Mouse (Mus musculus): ENCODE data around the gene Adcyap1r1. TPM values are rescaled to one million over a fixed set of nuclear protein-coding genes. Genes with fewer than 3 reads are reported as not detected.

Gene Adcyap1r1
- polyA plus RNA-seq, 1 experiment from 2014 or later = 9.7 TPM

DNA sequence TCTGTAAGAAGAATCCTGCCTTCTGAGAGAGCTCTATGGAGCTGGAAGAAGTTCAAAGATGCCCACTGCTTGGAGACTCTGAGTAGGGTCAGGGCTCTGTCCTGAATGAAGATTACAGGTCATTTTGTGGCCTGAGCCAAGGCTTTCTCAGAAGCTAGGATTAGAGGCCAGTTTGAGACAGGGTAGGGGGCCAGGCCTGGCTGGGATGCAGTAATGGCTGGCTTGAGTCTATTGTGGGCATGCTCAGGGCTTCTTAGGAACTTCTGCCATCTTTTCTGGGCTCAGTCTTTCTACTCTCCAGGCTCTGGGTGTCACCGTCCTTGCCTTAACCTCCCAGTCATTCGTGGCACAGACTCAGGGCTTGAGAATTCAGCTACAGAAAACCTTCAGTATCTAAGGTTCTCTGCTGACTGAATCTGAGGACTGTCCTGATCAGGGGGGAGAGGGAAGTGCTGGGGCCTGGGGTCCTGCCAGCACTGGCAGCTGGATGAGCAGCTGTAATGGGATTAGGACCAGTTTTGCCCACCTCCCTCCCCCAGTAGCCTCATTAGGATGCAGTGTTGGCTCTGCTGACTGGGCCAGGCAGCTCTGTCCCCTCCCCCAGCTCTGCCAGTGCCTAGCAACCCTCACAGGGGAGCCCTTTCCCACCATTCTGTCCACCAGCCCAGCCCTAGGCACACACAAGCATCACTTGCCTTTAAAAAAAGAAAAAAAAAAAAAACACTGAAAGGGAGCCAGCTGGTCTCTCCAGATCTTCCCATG is 7.7 kb upstream of the Adcyap1r1 start:
- H3K9ac ChIP-seq (ENCODE audit: low read length) = no peak overlapping the region
- no peaks in the 10 kb centered on the region for H3K36me3 ChIP-seq (ENCODE audit: control insufficient read depth, insufficient read depth, low read length)
- whole genome bisulfite sequencing = 26% methylated on average over 2 of the region's 2 CpGs
- H3K27ac ChIP-seq (ENCODE audit: low read depth) = no peak overlapping the region
- no peaks in the 10 kb centered on the region for H3K9me3 ChIP-seq (ENCODE audit: control insufficient read depth, low read length)
- peaks cover 3% of the 10 kb centered on the region; the same call in 1 of the 2 replicates for H3K27me3 ChIP-seq (replicated peaks; ENCODE audit: control insufficient read depth, insufficient read depth, low read length)
- no peak overlapping the region for H3K4me3 ChIP-seq (ENCODE audit: low read depth, low read length)
- H3K4me2 ChIP-seq (ENCODE audit: low read length) = no peak overlapping the region
- ATAC-seq (replicated peaks; ENCODE audit: low FRiP score, low TSS enrichment, low read depth) = no peak
- H3K4me1 ChIP-seq (replicated peaks; ENCODE audit: control insufficient read depth, insufficient read depth, low read length) = no peaks in the 10 kb centered on the region
- DNase-seq (ENCODE audit: low spot score) = no peak

DNA sequence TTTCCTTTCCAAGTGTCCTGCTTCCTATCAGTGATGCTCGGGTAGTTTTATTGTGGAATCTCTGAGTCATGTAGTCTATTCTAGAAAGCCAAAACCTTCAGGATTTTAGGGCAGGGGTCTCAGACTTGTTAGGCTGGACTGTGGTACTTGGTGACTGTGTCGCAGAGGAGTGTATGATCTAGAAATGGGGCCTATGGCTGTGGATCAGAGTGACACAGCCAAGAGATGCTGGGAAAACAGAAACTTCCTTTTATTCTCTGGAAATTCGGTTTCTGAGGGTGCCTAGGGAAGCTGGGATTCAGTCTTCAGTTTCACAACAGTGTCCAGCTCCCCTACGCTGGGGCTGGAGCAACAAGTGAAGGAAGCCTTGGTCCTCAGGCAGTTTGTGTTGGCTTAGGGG is 7.1 kb upstream of the Adcyap1r1 start:
- Histone ChIP-seq H3K4me2 (ENCODE audit: low read length) (no peak overlapping the region), H3K4me3 (ENCODE audit: low read depth, low read length) (no peak overlapping the region), H3K36me3 (ENCODE audit: control insufficient read depth, insufficient read depth, low read length) (no peaks in the 10 kb centered on the region), H3K27me3 (replicated peaks; ENCODE audit: control insufficient read depth, insufficient read depth, low read length) (peaks cover 7% of the 10 kb centered on the region; the same call in 1 of the 2 replicates), H3K27ac (ENCODE audit: low read depth) (0 out of 2 replicates have a peak overlapping the region, but pooled peaks have one; percentile 9), H3K9me3 (ENCODE audit: control insufficient read depth, low read length) (no peaks in the 10 kb centered on the region), H3K4me1 (replicated peaks; ENCODE audit: control insufficient read depth, insufficient read depth, low read length) (no peaks in the 10 kb centered on the region), H3K9ac (ENCODE audit: low read length) (no peak overlapping the region)
- DNase-seq (ENCODE audit: low spot score) = no peak
- no peak for ATAC-seq (replicated peaks; ENCODE audit: low FRiP score, low TSS enrichment, low read depth)
- WGBS = 54% methylated on average over 4 of the region's 4 CpGs

DNA sequence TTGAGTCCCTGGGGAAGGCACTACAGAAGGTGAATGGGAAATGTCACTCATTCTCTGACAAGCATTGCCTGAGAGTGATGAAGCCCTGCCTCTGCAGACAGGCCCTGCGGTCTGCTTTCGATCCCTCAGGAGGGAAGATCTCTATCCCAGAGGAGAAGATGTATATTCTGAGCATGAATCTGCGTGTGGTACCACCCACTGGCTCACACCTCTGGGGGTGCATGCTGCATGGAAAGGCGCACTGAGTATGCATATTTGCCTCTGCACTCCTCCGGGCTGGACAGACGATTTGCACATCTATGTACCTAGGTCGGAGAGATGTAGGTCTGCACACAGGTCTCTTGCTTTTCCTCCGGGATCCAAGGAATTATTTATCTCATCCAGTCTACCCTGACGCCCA is 3.6 kb upstream of the Adcyap1r1 start:
- DNase-seq (ENCODE audit: low spot score) = no peak
- H3K9me3 ChIP-seq (ENCODE audit: control insufficient read depth, low read length) = no peaks in the 10 kb centered on the region
- no peak overlapping the region for H3K4me2 ChIP-seq (ENCODE audit: low read length)
- WGBS = 62% methylated on average over 9 of the region's 9 CpGs
- peaks cover 37% of the 10 kb centered on the region for H3K27me3 ChIP-seq (replicated peaks; ENCODE audit: control insufficient read depth, insufficient read depth, low read length)
- H3K9ac ChIP-seq (ENCODE audit: low read length) = no peak overlapping the region
- H3K36me3 ChIP-seq (ENCODE audit: control insufficient read depth, insufficient read depth, low read length) = no peaks in the 10 kb centered on the region
- H3K4me3 ChIP-seq (ENCODE audit: low read depth, low read length) = no peak overlapping the region
- ATAC-seq (replicated peaks; ENCODE audit: low FRiP score, low TSS enrichment, low read depth) = no peak
- no peak overlapping the region for H3K27ac ChIP-seq (ENCODE audit: low read depth)
- 0 out of 2 replicates have a peak, but pooled peaks cover 3% of the 10 kb centered on the region for H3K4me1 ChIP-seq (replicated peaks; ENCODE audit: control insufficient read depth, insufficient read depth, low read length)

DNA sequence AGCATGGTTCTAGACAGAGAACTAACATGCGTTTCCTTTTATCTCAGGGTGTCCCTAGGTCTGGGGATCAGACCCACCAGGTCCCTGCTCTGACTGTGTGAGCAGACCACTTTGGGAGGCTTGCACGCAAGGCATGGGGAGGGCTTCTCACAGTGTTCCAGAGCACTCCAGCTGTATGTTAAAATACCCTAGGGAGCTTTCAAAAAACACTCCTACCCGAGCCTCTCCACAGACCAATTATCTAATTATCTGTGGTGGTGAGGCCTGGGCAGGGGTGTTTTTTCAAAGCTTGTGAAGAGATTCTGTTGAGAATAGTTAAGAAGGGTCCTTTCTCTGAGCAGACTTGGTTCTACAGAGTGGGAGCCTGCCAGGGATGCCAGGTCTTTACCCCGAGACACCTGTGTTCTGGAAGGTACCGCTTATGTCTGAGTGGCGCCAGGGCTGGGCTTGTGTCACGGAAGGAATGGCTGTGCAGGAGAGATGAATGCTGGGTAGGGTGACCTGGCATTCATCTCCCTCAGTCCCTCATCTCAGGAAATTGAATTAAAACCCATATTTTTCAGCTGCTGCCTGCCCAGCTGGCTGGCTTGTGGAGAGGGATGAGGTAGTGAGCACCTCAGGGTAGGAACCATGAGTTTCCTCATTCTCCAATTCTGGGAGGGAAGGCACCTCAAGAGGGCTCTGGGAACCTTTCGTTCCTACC is 2.7 kb upstream of the Adcyap1r1 start:
- Histone ChIP-seq H3K27me3 (replicated peaks; ENCODE audit: control insufficient read depth, insufficient read depth, low read length) (peaks cover 42% of the 10 kb centered on the region), H3K9me3 (ENCODE audit: control insufficient read depth, low read length) (no peaks in the 10 kb centered on the region), H3K36me3 (ENCODE audit: control insufficient read depth, insufficient read depth, low read length) (no peaks in the 10 kb centered on the region), H3K4me3 (ENCODE audit: low read depth, low read length) (no peak overlapping the region), H3K27ac (ENCODE audit: low read depth) (no peak overlapping the region; the same call in 1 of the 2 replicates), H3K9ac (ENCODE audit: low read length) (no peak overlapping the region), H3K4me1 (replicated peaks; ENCODE audit: control insufficient read depth, insufficient read depth, low read length) (peaks cover 8% of the 10 kb centered on the region; the same call in 1 of the 2 replicates), H3K4me2 (ENCODE audit: low read length) (no peak overlapping the region)
- no peak for DNase-seq (ENCODE audit: low spot score)
- 74% methylated on average over 8 of the region's 8 CpGs for WGBS
- ATAC-seq (replicated peaks; ENCODE audit: low FRiP score, low TSS enrichment, low read depth) = no peak

DNA sequence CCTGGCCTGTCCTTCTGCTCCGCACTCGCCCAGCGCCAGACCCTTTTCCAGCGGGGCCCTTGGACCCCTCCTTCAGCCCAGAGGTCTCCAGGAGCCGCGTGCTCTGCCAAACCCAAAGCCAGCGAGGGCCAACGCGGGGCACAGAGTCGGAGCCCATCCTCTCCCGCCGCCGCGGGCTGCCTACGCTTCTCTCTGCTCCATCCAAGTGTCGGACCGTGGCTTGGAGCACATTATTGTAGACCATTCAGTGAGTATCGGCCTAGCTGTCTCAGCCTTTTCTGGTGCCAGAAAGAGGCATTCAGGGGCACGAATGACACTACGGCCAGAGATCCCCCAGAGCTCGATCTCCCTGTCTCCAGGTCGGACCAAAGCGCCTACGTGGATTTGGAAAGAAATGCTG is 603 bp downstream of the Adcyap1r1 start:
- peak overlapping the region; percentile 55 for H3K4me3 ChIP-seq (ENCODE audit: low read depth, low read length)
- H3K9ac ChIP-seq (ENCODE audit: low read length) = peak overlapping the region; percentile 48
- H3K36me3 ChIP-seq (ENCODE audit: control insufficient read depth, insufficient read depth, low read length) = no peaks in the 10 kb centered on the region
- ATAC-seq (replicated peaks; ENCODE audit: low FRiP score, low TSS enrichment, low read depth) (no peak; the same call in 1 of the 2 replicates), DNase-seq (ENCODE audit: low spot score) (no peak)
- H3K27ac ChIP-seq (ENCODE audit: low read depth) = peak overlapping the region; percentile 33; the same call in 1 of the 2 replicates
- H3K27me3 ChIP-seq (replicated peaks; ENCODE audit: control insufficient read depth, insufficient read depth, low read length) = peaks cover 42% of the 10 kb centered on the region
- no peaks in the 10 kb centered on the region for H3K9me3 ChIP-seq (ENCODE audit: control insufficient read depth, low read length)
- peak overlapping the region; percentile 81 for H3K4me2 ChIP-seq (ENCODE audit: low read length)
- peaks cover 8% of the 10 kb centered on the region; the same call in 1 of the 2 replicates for H3K4me1 ChIP-seq (replicated peaks; ENCODE audit: control insufficient read depth, insufficient read depth, low read length)
- 1% methylated on average over 24 of the region's 24 CpGs for WGBS

DNA sequence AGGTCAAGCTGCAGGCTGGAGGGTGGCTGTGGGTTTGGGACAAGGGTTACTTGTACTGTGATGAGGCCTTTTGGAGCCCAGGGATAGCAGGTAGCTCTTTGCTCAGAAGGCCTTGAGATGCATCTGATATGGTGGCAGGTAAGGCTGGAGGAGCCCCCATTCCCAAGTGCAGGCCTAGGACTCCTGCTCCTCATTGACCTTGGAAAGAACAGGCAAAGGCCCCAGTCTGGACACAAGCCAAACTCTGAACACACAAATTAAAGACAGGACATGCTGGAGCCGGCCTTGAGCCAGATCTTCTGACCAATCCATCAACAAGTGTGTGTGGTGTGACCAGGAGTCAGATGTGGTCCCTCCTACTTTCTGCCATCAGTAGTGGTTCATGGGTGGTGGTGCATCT is 1.8 kb downstream of the Adcyap1r1 start:
- peak overlapping the region; percentile 55; the same call in 1 of the 2 replicates for H3K4me3 ChIP-seq (ENCODE audit: low read depth, low read length)
- no peak for DNase-seq (ENCODE audit: low spot score)
- WGBS = 29% methylated on average over 1 of the region's 1 CpGs
- no peaks in the 10 kb centered on the region for H3K9me3 ChIP-seq (ENCODE audit: control insufficient read depth, low read length)
- no peak overlapping the region for H3K27ac ChIP-seq (ENCODE audit: low read depth)
- no peak for ATAC-seq (replicated peaks; ENCODE audit: low FRiP score, low TSS enrichment, low read depth)
- H3K9ac ChIP-seq (ENCODE audit: low read length) = no peak overlapping the region
- no peaks in the 10 kb centered on the region for H3K36me3 ChIP-seq (ENCODE audit: control insufficient read depth, insufficient read depth, low read length)
- peaks cover 42% of the 10 kb centered on the region for H3K27me3 ChIP-seq (replicated peaks; ENCODE audit: control insufficient read depth, insufficient read depth, low read length)
- H3K4me2 ChIP-seq (ENCODE audit: low read length) = peak overlapping the region; percentile 81
- H3K4me1 ChIP-seq (replicated peaks; ENCODE audit: control insufficient read depth, insufficient read depth, low read length) = peaks cover 8% of the 10 kb centered on the region; the same call in 1 of the 2 replicates

DNA sequence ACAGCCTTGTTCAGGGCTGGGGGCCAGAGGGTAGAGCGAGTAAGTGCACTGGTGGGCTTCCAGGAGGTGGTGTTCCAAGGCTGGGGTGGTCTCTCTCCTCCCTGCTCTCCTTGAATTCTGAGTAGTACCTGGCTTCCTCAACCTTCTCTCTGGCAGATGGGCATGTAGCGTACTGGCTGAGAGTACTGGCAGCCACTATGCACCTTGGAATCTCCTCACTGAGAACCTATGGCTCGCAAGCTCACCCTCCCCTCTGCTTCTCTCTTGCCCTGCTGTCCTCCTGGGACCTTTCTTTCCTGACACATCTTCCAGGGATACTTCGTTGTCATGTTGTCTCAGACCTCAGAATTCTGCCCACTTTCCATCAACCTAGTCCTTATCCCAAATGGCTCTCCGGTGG is 3.9 kb downstream of the Adcyap1r1 start:
- no peak for ATAC-seq (replicated peaks; ENCODE audit: low FRiP score, low TSS enrichment, low read depth)

DNA sequence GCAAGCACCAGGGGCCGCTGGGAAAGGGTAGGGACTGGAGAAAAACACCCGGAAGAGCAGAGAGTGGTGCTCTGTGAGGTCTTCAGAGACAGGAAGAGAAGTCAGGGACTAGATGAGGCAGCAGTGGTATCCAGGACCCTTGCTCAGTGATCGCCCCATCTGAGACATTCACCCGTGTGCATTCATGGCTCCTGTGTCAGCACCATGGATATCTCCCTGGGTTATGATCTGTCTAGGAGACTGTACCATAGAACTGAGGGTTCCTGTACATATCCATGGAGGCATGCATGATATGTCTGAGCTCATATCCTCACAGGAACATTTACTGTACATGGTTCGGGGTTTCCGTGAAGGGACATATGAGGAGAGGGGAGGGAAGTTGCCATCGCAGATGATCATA is 5.9 kb downstream of the Adcyap1r1 start:
- 70% methylated on average over 7 of the region's 7 CpGs for WGBS
- Histone ChIP-seq H3K4me2 (ENCODE audit: low read length) (no peak overlapping the region), H3K36me3 (ENCODE audit: control insufficient read depth, insufficient read depth, low read length) (no peaks in the 10 kb centered on the region), H3K4me3 (ENCODE audit: low read depth, low read length) (no peak overlapping the region), H3K4me1 (replicated peaks; ENCODE audit: control insufficient read depth, insufficient read depth, low read length) (peaks cover 8% of the 10 kb centered on the region; the same call in 1 of the 2 replicates), H3K27me3 (replicated peaks; ENCODE audit: control insufficient read depth, insufficient read depth, low read length) (peaks cover 9% of the 10 kb centered on the region), H3K27ac (ENCODE audit: low read depth) (no peak overlapping the region), H3K9me3 (ENCODE audit: control insufficient read depth, low read length) (no peaks in the 10 kb centered on the region), H3K9ac (ENCODE audit: low read length) (no peak overlapping the region)
- no peak for ATAC-seq (replicated peaks; ENCODE audit: low FRiP score, low TSS enrichment, low read depth)
- DNase-seq (ENCODE audit: low spot score) = no peak

More for the DNA sequence above, 3.9 kb downstream of the Adcyap1r1 start:
- Histone ChIP-seq H3K36me3 (ENCODE audit: control insufficient read depth, insufficient read depth, low read length) (no peaks in the 10 kb centered on the region), H3K9ac (ENCODE audit: low read length) (no peak overlapping the region), H3K27me3 (replicated peaks; ENCODE audit: control insufficient read depth, insufficient read depth, low read length) (peaks cover 30% of the 10 kb centered on the region), H3K9me3 (ENCODE audit: control insufficient read depth, low read length) (no peaks in the 10 kb centered on the region), H3K4me1 (replicated peaks; ENCODE audit: control insufficient read depth, insufficient read depth, low read length) (peaks cover 8% of the 10 kb centered on the region; the same call in 1 of the 2 replicates), H3K4me2 (ENCODE audit: low read length) (no peak overlapping the region), H3K4me3 (ENCODE audit: low read depth, low read length) (no peak overlapping the region), H3K27ac (ENCODE audit: low read depth) (no peak overlapping the region)
- 77% methylated on average over 5 of the region's 5 CpGs for WGBS
- DNase-seq (ENCODE audit: low spot score) = no peak

Measured in intestine, embryonic 14.5 days (tissue).